Mouse (Mus musculus) kidney, adult 2 months (tissue): ENCODE results near the gene Rfxank.

Source experiments
- CTCF ChIP-seq: fragments of 200-500 bp; conservative IDR thresholded peaks from 2 replicates; pipeline ENCODE4 v1.5.1; 2011; ENCODE audit warnings: low read depth, mild to moderate bottlenecking, control low read depth, low read length, moderate library complexity, mixed read lengths; ENCODE audit not compliant: insufficient read depth, insufficient read length
- POLR2A ChIP-seq: fragments of 200-500 bp; IDR thresholded peaks from one replicate; pipeline ENCODE4 v1.6.1; 2011; ENCODE audit warnings: low read depth, low read length, control low read depth

DNA sequence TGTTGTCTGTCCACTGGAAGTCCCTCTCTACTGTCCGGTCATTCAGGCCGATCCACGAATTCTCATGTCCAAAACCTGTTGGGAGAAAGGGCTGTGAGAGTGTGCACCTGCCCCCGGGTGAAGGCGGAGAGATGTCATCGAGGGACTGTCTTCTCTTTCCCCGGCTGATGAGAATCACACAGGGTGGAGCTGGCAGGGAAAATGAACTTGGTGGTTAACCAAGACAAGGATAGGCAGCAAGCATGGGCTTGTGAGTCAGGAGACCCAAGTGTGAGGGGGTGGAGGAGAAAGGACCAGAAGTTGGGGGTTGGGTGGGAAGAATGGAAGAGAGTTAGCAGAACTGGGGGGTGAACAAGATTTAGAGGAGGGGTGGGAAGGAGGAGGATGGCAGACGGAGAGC is 38.7 kb downstream of the Rfxank start:
- TF ChIP-seq CTCF: no peak
- TF ChIP-seq POLR2A: no peak
